Mouse (Mus musculus): Measurements from ENCODE around the gene Frat2. TPM values are rescaled to one million over a fixed set of nuclear protein-coding genes. Genes with fewer than 3 reads are reported as not detected.

The Frat2 gene
- total and polyA plus RNA-seq, 3 experiments = 55.6 to 110 TPM; not detected in 1

GRCm38 (mm10) chr19:41838808-41839207 lies 9.1 kb downstream of the Frat2 start:
- peaks cover 37 to 58% of the 10 kb centered on the region in 2 experiments for H3K4me1 ChIP-seq (ENCODE audit: control insufficient read depth in 1 of 2, insufficient read depth in 2 of 2, low read length in 2 of 2)
- no peaks in the 10 kb centered on the region for H3K9me3 ChIP-seq (replicated peaks; ENCODE audit: insufficient read depth, low read length)
- peaks cover 0 to 58% of the 10 kb centered on the region in 2 experiments; a peak in 2 of 4 replicates for H3K36me3 ChIP-seq (ENCODE audit: control insufficient read depth in 1 of 2, insufficient read depth in 2 of 2, low read length in 2 of 2)
- H3K27me3 ChIP-seq (ENCODE audit: control insufficient read depth in 1 of 2, insufficient read depth in 2 of 2, low read length in 2 of 2) = no peaks in the 10 kb centered on the region
- 0 out of 2 replicates have a peak, but pooled peaks cover 3% of the 10 kb centered on the region for H3K79me2 ChIP-seq (ENCODE audit: control insufficient read depth, insufficient read depth, low read length, poor library complexity)
- H3K4me3 ChIP-seq (ENCODE audit: control insufficient read depth in 1 of 2, insufficient read depth in 1 of 2, low read depth in 2 of 2, low read length in 2 of 2) = peak overlapping the region; percentile 39 to 47
- DNase-seq (ENCODE audit: low read depth, low spot score) = peak; percentile 86
- H3K9ac ChIP-seq (ENCODE audit: control insufficient read depth, low read depth, low read length, poor library complexity, severe bottlenecking) = peak overlapping the region; percentile 57
- peak overlapping the region; percentile 94 for H3K27ac ChIP-seq (ENCODE audit: control insufficient read depth, low read depth, low read length)
- no peak; the same call in 1 of the 2 replicates for TF ChIP-seq CHD1 (IDR thresholded peaks at IDR 0.05; ENCODE audit: low read depth, low read length)
- TF ChIP-seq POLR2AphosphoS5 (IDR thresholded peaks at IDR 0.05; ENCODE audit: borderline replicate concordance, low read depth, low read length) = peak; percentile 26; the same call in 1 of the 2 replicates
- TF ChIP-seq USF1 (IDR thresholded peaks at IDR 0.05; ENCODE audit: low read depth, low read length) = no peak
- no peak for TF ChIP-seq E2F4 (IDR thresholded peaks at IDR 0.05; ENCODE audit: borderline replicate concordance, low read depth, low read length)
- TF ChIP-seq MAZ (IDR thresholded peaks at IDR 0.05; ENCODE audit: low read depth, low read length) = no peak
- TF ChIP-seq NELFE (IDR thresholded peaks at IDR 0.05; ENCODE audit: low read depth, low read length) = peak; percentile 54
- peak; percentile 91 for TF ChIP-seq TBP (IDR thresholded peaks at IDR 0.05; ENCODE audit: low read depth, low read length)
- no peak for TF ChIP-seq CTCF (IDR thresholded peaks at IDR 0.05 in 2 of 3, conservative IDR thresholded peaks at IDR 0.05 in 1 of 3; ENCODE audit: control insufficient read depth in 1 of 3, insufficient read depth in 1 of 3, low read depth in 2 of 3, low read length in 3 of 3, poor library complexity in 1 of 3, severe bottlenecking in 1 of 3)
- TF ChIP-seq ZKSCAN1 (IDR thresholded peaks at IDR 0.05; ENCODE audit: low read depth, low read length) = no peak
- TF ChIP-seq UBTF (IDR thresholded peaks at IDR 0.05; ENCODE audit: borderline replicate concordance, insufficient read depth, low read depth, low read length) = no peak
- TF ChIP-seq ZMIZ1 (IDR thresholded peaks at IDR 0.05; ENCODE audit: low read depth, low read length) = no peak; the same call in 1 of the 2 replicates
- TF ChIP-seq SIN3A (IDR thresholded peaks at IDR 0.05; ENCODE audit: low read length) = peak; percentile 94
- peak in 1 of 2 experiments; percentile 52; a peak in 1 of 4 replicates for TF ChIP-seq POLR2A (IDR thresholded peaks at IDR 0.05; ENCODE audit: control insufficient read depth in 1 of 2, insufficient read depth in 1 of 2, low read depth in 1 of 2, low read length in 2 of 2, poor library complexity in 1 of 2)
- no peak for TF ChIP-seq NRF1 (IDR thresholded peaks at IDR 0.05; ENCODE audit: insufficient read depth, low read depth, low read length, poor library complexity, severe bottlenecking)
- peak; percentile 69 for TF ChIP-seq TAL1 (IDR thresholded peaks at IDR 0.05; ENCODE audit: low read length)
- peak; percentile 97 to 98 for TF ChIP-seq EP300 (IDR thresholded peaks at IDR 0.05; ENCODE audit: low read depth in 1 of 2, low read length in 2 of 2)
- no peak for TF ChIP-seq KAT2A (conservative IDR thresholded peaks at IDR 0.05; ENCODE audit: low read depth, low read length)
- TF ChIP-seq MAFK (IDR thresholded peaks at IDR 0.05; ENCODE audit: borderline replicate concordance, low read depth, low read length) = peak; percentile 73; the same call in 1 of the 2 replicates
- TF ChIP-seq ZNF384 (IDR thresholded peaks at IDR 0.05; ENCODE audit: low read depth, low read length) = no peak
- TF ChIP-seq MAX (IDR thresholded peaks at IDR 0.05; ENCODE audit: low read length) = no peak
- no peak; the same call in 1 of the 2 replicates for TF ChIP-seq MYC (IDR thresholded peaks at IDR 0.05; ENCODE audit: low read depth, low read length)
- peak; percentile 23; the same call in 1 of the 2 replicates for TF ChIP-seq HCFC1 (IDR thresholded peaks at IDR 0.05; ENCODE audit: low read depth, low read length)
- peak; percentile 52; the same call in 1 of the 2 replicates for TF ChIP-seq MXI1 (IDR thresholded peaks at IDR 0.05; ENCODE audit: low read depth, low read length)
- TF ChIP-seq POLR2AphosphoS2 (IDR thresholded peaks at IDR 0.05; ENCODE audit: low read length) = 0 out of 2 replicates have a peak, but pooled peaks have one; percentile 70
- TF ChIP-seq JUND (IDR thresholded peaks at IDR 0.05; ENCODE audit: low read depth, low read length) = no peak
- no peak for TF ChIP-seq ZC3H11A (IDR thresholded peaks at IDR 0.05; ENCODE audit: low read depth, low read length)
- TF ChIP-seq ELF1 (IDR thresholded peaks at IDR 0.05; ENCODE audit: low read depth, low read length) = no peak
- TF ChIP-seq MYB (IDR thresholded peaks at IDR 0.05; ENCODE audit: low read depth, low read length) = peak; percentile 99
- peak; percentile 77 for TF ChIP-seq BHLHE40 (IDR thresholded peaks at IDR 0.05; ENCODE audit: borderline replicate concordance, low read depth, low read length)
- peak; percentile 99 for TF ChIP-seq ETS1 (IDR thresholded peaks at IDR 0.05; ENCODE audit: low read depth, low read length)
- TF ChIP-seq MEF2A (IDR thresholded peaks at IDR 0.05; ENCODE audit: extremely low read depth, insufficient replicate concordance, low read depth, low read length, poor library complexity, severe bottlenecking) = no peak
- peak; percentile 96 for TF ChIP-seq RCOR1 (IDR thresholded peaks at IDR 0.05; ENCODE audit: low read depth, low read length)
- peak; percentile 95 for TF ChIP-seq TCF12 (IDR thresholded peaks at IDR 0.05; ENCODE audit: low read depth, low read length)
- no peak for TF ChIP-seq CHD2 (IDR thresholded peaks at IDR 0.05; ENCODE audit: low read length)
- TF ChIP-seq RAD21 (IDR thresholded peaks at IDR 0.05; ENCODE audit: low read depth, low read length) = no peak
- TF ChIP-seq GABPA (IDR thresholded peaks at IDR 0.05; ENCODE audit: low read depth, low read length) = no peak
- peak; percentile 98 for TF ChIP-seq GATA1 (IDR thresholded peaks at IDR 0.05; ENCODE audit: low read depth, low read length)

Data from MEL (cell line).